Mouse (Mus musculus) heart, postnatal 0 days (tissue): ENCODE measurements around the gene Adora2a. TPM values are rescaled to one million over a fixed set of nuclear protein-coding genes. Genes with fewer than 3 reads are reported as not detected.

ENCODE experiments used
- ATAC-seq: fragments of 200-750 bp; cut with Nextera tagmentation; 2 replicates; pipeline ENCODE4 v1.8.0; 2017; ENCODE audit warnings: low read depth, moderate number of reproducible peaks, moderate library complexity; ENCODE audit not compliant: insufficient read depth
- DNase-seq: peaks from one replicate; pipeline ENCODE4 v3.0.0-alpha.2; 2016; ENCODE audit warnings: low spot score
- H3K27ac ChIP-seq: fragments of 300-500 bp; sonication (generic); 2 replicates; pipeline ENCODE4 v1.5.1; 2014; ENCODE audit warnings: low read depth, mild to moderate bottlenecking
- H3K27me3 ChIP-seq: fragments of 300-500 bp; sonication (generic); 2 replicates; pipeline ENCODE4 v1.6.1; 2014; ENCODE audit warnings: low read length, mixed read lengths; ENCODE audit not compliant: control insufficient read depth, insufficient read depth
- H3K36me3 ChIP-seq: fragments of 300-500 bp; sonication (generic); replicated peaks from 2 replicates; pipeline ENCODE4 v1.6.1; 2014; ENCODE audit warnings: low read length, mixed read lengths; ENCODE audit not compliant: control insufficient read depth, insufficient read depth
- H3K4me1 ChIP-seq: fragments of 300-500 bp; sonication (generic); 2 replicates; pipeline ENCODE4 v1.6.1; 2014; ENCODE audit warnings: antibody characterized with exemption; ENCODE audit not compliant: control insufficient read depth, insufficient read depth
- H3K4me2 ChIP-seq: fragments of 300-500 bp; sonication (generic); 2 replicates; pipeline ENCODE4 v1.6.1; 2014; ENCODE audit warnings: low read depth, mild to moderate bottlenecking, low read length, moderate library complexity
- H3K4me3 ChIP-seq: fragments of 300-500 bp; sonication (generic); 2 replicates; pipeline ENCODE4 v1.5.1; 2014; ENCODE audit warnings: low read depth, low read length
- H3K9ac ChIP-seq: fragments of 300-500 bp; sonication (generic); replicated peaks from 2 replicates; pipeline ENCODE4 v1.6.1; 2014; ENCODE audit warnings: low read depth, low read length, mixed read lengths
- H3K9me3 ChIP-seq: fragments of 300-500 bp; sonication (generic); replicated peaks from 2 replicates; pipeline ENCODE4 v1.6.1; 2016; ENCODE audit warnings: low read length; ENCODE audit not compliant: control insufficient read depth
- CTCF ChIP-seq: IDR thresholded peaks from 2 replicates; pipeline ENCODE4 v1.5.1; 2016; ENCODE audit warnings: antibody characterized with exemption, control low read depth, low read depth
- EP300 ChIP-seq: IDR thresholded peaks from 2 replicates; pipeline ENCODE4 v1.6.1; 2016; ENCODE audit warnings: antibody characterized with exemption, low read depth
- WGBS: fragments of 180-500 bp; shearing (Covaris S2); extraction: QIAGEN DNeasy Blood & Tissue Kit; methylation state at CpG from one replicate; pipeline ENCODE4 v1.1.7; 2014; 5-methylcytosine and 5-hydroxymethylcytosine counted together
- polyA plus RNA-seq: library from polyadenylated mRNA; unstranded; fragments of >200 nt; fragmentation: Nextera tagmentation; extraction: Ambion mirVana; gene quantifications from 2 replicates; pipeline ENCODE4 v1.2.1, GENCODE M21; 2015
- total RNA-seq: library from RNA; depleted of rRNA; stranded (reverse); fragments of >200 nt; gene quantifications from 2 replicates; pipeline ENCODE4 v1.2.3, GENCODE M21; 2014; ENCODE audit warnings: low replicate concordance

Gene Adora2a
- total and polyA plus RNA-seq, 2 experiments from 2014 or later = 3.6 to 51.3 TPM

DNA sequence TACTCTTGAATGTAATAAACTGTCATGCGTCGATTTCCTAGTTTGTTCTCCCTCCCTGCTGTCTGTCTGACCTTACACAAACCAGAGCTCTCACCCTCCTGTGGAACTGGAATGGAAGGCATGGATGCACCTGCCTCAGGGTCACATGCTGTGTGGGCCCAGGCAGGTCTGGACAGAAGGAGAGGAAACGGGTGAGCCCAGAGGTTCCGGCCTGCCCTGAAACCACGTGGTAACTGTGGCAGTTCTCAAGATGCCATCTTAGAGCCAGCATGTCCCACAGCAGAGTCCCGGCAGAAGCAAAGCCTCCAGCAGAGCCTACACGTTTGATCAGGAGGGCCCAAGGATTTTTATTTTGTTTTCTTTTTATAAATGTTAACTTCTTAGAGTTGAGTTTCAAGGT is 4.3 kb upstream of the Adora2a start:
- Histone ChIP-seq H3K9me3 (no peaks in the 10 kb centered on the region), H3K27ac (no peak overlapping the region), H3K9ac (no peak overlapping the region), H3K4me1 (peaks cover 15% of the 10 kb centered on the region; the same call in 1 of the 2 replicates), H3K36me3 (peaks cover 53% of the 10 kb centered on the region), H3K27me3 (no peaks in the 10 kb centered on the region), H3K4me3 (no peak overlapping the region), H3K4me2 (no peak overlapping the region)
- 69% methylated on average over 7 of the region's 7 CpGs for WGBS
- TF ChIP-seq EP300 (no peak), CTCF (no peak)
- no peak for ATAC-seq
- no peak for DNase-seq

DNA sequence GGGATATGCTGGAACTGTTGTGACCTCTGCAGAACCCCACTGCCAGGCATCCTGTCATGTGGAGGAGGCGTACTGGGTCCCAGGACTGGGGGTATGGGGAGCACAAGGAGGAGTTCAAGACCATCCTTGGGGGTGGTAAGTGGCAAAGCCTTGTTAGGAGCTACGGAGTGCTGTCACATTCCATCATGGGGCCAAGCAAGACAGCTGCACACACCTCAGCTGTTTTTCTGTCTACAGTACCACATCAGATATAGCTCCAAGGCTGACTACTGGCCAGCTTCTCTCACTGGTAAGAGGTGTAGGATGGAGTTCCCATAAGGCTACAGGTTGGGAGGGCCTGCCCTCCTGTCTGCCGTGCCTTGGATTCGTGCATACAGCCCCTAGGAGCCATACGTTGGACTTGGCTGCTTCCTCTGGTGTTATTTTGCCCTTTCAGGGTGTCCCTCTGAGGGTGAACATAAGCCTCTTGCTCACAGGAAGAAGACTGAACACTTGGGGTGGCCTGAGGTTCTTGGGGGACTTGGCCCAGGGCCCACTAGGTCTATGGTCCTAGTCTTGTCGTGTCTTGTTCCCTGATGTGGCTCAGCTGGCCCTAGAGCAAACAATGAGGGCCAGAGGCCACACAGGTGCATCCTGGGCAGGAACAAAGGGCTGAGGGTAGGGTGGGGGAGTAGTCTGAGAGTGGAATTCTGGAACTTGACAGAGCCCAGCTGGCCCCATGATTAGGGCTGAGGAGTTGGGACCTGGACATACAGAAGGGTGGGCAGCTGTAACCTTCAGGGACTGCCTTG is 2.3 kb upstream of the Adora2a start:
- peak; percentile 65 for ATAC-seq
- TF ChIP-seq EP300 = peak; percentile 96
- TF ChIP-seq CTCF = no peak; the same call in 1 of the 2 replicates
- peaks cover 15% of the 10 kb centered on the region; the same call in 1 of the 2 replicates for H3K4me1 ChIP-seq

GRCm38 (mm10) chr10:75315756-75316155 is 921 bp upstream of the Adora2a start:
- Histone ChIP-seq H3K9ac (no peak overlapping the region), H3K27ac (peak overlapping the region; percentile 75), H3K36me3 (peaks cover 19% of the 10 kb centered on the region), H3K4me3 (no peak overlapping the region), H3K9me3 (no peaks in the 10 kb centered on the region), H3K4me1 (peaks cover 15% of the 10 kb centered on the region; the same call in 1 of the 2 replicates), H3K27me3 (peaks cover 6% of the 10 kb centered on the region; the same call in 1 of the 2 replicates), H3K4me2 (0 out of 2 replicates have a peak overlapping the region, but pooled peaks have one; percentile 75)
- ATAC-seq (no peak), DNase-seq (no peak)
- TF ChIP-seq CTCF (no peak), EP300 (no peak)
- WGBS = 62% methylated on average over 8 of the region's 8 CpGs

More for the DNA sequence above, 2.3 kb upstream of the Adora2a start:
- 55% methylated on average over 6 of the region's 6 CpGs for WGBS
- Histone ChIP-seq H3K27ac (peak overlapping the region; percentile 63), H3K9me3 (no peaks in the 10 kb centered on the region), H3K4me3 (no peak overlapping the region), H3K9ac (no peak overlapping the region), H3K4me2 (no peak overlapping the region), H3K27me3 (peaks cover 6% of the 10 kb centered on the region; the same call in 1 of the 2 replicates), H3K36me3 (peaks cover 33% of the 10 kb centered on the region)
- DNase-seq = no peak

- Histone ChIP-seq H3K4me3 (peak overlapping the region; percentile 71), H3K4me1 (peaks cover 15% of the 10 kb centered on the region; the same call in 1 of the 2 replicates), H3K9ac (peak overlapping the region; percentile 77), H3K27ac (peak overlapping the region; percentile 75), H3K27me3 (peaks cover 6% of the 10 kb centered on the region; the same call in 1 of the 2 replicates), H3K4me2 (peak overlapping the region; percentile 75), H3K9me3 (no peaks in the 10 kb centered on the region), H3K36me3 (peaks cover 13% of the 10 kb centered on the region)
- DNase-seq (no peak), ATAC-seq (peak; percentile 7; the same call in 1 of the 2 replicates)
- TF ChIP-seq EP300 (no peak), CTCF (no peak)
- WGBS = 10% methylated on average over 9 of the region's 9 CpGs
Measured at GRCm38 (mm10) chr10:75316472-75316871, 205 bp upstream of the Adora2a start.

- no peaks in the 10 kb centered on the region for H3K9me3 ChIP-seq
- H3K27me3 ChIP-seq = peaks cover 6% of the 10 kb centered on the region; the same call in 1 of the 2 replicates
- peak; percentile 48 for DNase-seq
- WGBS = under 1% methylated on average over 81 of the region's 81 CpGs
- H3K9ac ChIP-seq = peak overlapping the region; percentile 77
- peaks cover 7% of the 10 kb centered on the region; the same call in 1 of the 2 replicates for H3K36me3 ChIP-seq
- peak overlapping the region; percentile 75 for H3K27ac ChIP-seq
- H3K4me2 ChIP-seq = peak overlapping the region; percentile 75
- no peak for TF ChIP-seq EP300
- peak; percentile 72 for TF ChIP-seq CTCF
- peaks cover 15% of the 10 kb centered on the region; the same call in 1 of the 2 replicates for H3K4me1 ChIP-seq
- peak overlapping the region; percentile 71 for H3K4me3 ChIP-seq
- ATAC-seq = peak; percentile 65
Measured at GRCm38 (mm10) chr10:75316908-75317761, 458 bp downstream of the Adora2a start.
